Mouse (Mus musculus) large intestine, adult 2 months (tissue): ENCODE results near the gene Zrsr1. TPM values are rescaled to one million over a fixed set of nuclear protein-coding genes. Genes with fewer than 3 reads are reported as not detected.

Source experiments
- DNase-seq: peaks from one replicate; pipeline ENCODE4 v3.0.0-alpha.2; 2012; ENCODE audit warnings: low read depth, low spot score
- WGBS: fragments of 180-500 bp; shearing (Covaris S2); methylation state at CpG from one replicate; pipeline ENCODE4 v1.1.7; 2018; 5-methylcytosine and 5-hydroxymethylcytosine counted together
- polyA plus RNA-seq: library from polyadenylated mRNA; depleted of rRNA; stranded (reverse); fragments of >200 nt; gene quantifications from 2 replicates; pipeline ENCODE4 v1.2.3, GENCODE M21; 2012; rRNA removed

The Zrsr1 gene
- 1.4 and 2.2 TPM in 2 replicates for polyA plus RNA-seq

DNA sequence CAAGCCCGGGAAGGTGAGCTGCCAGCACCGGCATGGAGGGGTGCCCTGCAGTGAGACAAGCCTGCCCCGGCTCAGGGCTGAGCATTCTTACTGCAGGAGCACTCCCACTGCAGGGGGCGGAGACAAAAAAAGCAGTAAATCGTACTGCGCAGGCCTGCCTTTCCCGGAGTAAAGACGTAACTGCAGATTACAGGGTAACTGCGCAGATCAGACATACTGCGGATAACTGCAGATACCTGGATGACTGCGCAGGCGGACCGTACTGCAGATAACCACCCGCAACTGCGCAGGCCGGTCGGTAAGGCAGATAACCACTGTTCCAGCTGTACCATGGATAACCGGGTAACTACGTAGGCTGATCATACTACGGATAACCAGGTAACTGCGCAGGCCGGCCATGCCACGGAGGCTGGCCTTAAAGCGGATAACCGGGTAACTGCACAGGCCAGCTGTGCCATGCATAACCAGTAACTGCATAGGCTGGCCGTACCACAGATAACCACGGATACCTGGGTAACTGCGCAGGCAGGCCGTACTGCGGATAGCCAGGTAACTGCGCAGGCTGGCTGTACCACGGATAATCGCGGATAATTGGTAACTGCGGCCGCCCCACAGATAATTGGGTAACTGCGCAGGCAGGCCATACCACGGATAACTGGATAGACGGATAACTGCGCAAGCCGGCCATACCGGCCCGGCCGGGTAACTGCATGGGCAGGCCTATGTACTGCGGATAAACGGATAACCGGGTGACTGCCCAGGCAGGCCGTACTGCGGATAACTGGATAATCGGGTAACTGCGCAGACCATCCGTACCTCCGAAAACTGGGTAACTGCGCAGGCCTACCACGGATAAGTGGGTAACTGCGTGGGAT, at the start of gene Zrsr1:
Gene Zrsr1 (plus strand): TSS at position 171 of the 875 bp plus-strand sequence.
- 53% methylated on average over 56 of the region's 56 CpGs for WGBS
- DNase-seq, result no peak

DNA sequence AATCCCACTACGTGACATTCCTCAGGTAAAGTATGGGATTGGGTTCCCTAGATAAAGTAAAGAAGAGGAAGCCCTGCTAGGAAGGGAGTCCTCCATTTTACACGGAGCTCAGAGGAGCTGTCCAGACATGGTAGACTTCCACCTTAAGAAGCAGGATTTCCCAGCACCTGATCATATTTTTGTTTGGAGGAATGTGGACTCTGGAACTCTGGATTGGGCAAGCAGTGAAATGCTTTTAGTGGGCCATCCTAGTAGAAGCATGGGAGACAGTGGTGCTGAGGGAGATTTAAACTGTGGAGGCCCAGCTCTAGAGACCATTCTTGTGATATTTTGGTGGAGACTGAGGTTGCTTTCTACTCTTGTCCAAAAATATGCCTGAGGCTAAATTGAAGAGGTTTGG, 49.3 kb upstream of the Zrsr1 start:
- DNase-seq, result no peak
- WGBS, result 75% methylated on average over 2 of the region's 2 CpGs

- WGBS, result 89% methylated on average over 2 of the region's 2 CpGs
- no peak for DNase-seq
These were observed 48.2 kb upstream of the Zrsr1 start for GRCm38 (mm10) chr11:22923606-22924005.

GRCm38 (mm10) chr11:22928586-22929169, 43.1 kb upstream of the Zrsr1 start:
- WGBS, result 81% methylated on average over 8 of the region's 8 CpGs
- no peak for DNase-seq

- 79% methylated on average over 2 of the region's 2 CpGs for WGBS
- no peak for DNase-seq
These were observed 41.7 kb upstream of the Zrsr1 start for GRCm38 (mm10) chr11:22930129-22930528.

DNA sequence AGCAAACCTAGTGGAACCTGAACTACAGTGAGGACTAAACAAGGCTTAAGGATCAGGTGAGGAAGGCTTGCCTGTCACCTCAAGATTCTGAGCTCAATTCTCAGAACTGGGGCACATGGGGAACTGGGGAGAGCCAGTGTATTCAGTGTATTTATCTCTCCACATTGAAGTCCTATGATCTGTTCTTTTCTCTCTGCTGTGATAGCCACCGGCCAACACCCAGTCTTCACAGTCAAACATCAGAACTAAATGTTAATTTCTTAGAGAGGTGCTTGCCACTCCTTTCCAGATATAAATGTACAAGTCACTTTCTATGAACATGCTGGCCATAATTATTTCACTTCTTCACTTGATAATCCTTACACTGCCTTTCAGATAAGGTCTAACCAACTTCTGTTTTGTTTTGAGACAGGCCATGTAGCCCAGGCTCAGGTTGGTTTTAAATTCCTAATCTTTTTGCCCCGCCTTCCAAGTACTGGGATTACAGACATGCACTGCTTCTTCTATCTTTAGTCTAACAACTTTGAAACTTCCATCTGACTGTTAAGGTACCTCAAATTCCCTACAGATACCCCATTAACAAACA, 40.4 kb upstream of the Zrsr1 start:
- WGBS, result 95% methylated on average over 2 of the region's 2 CpGs
- DNase-seq, result no peak

GRCm38 (mm10) chr11:22932167-22932566, 39.6 kb upstream of the Zrsr1 start:
- DNase-seq, result no peak

DNA sequence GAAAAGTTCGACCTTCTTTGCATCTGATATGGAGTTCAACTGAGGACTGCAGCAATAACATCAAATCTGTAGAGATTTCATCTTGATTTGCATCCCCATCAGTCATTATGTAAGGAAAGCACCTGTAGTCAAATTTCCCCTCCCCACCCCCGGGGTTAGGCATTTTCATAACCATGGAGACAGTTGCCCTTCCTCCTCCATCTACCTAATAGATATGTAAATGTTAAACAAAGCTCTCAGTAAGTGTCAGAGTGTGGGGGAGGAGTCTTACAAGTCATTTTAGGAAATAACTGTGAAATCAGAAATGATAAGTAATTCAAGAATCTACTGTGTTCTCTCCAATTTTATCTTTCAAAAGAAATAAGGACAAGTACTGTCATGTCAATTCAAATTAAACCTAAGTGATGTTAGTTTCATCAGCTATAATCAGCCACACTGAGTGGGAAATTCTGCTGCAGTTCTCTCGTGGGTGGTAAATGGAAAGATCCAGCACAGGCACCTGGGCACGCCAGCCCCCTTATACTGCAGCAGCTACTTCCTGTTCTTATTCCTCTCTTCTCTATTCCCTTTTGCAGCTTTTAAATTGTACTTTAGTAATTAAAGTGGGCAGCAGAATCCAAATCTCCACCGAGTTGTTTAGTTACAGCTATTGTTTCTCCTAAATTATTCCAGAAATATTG, 35.2 kb upstream of the Zrsr1 start:
- no peak for DNase-seq
- WGBS, result 55% methylated on average over 5 of the region's 5 CpGs

GRCm38 (mm10) chr11:22937716-22938316, 34.0 kb upstream of the Zrsr1 start:
- 94% methylated on average over 4 of the region's 4 CpGs for WGBS

GRCm38 (mm10) chr11:22938983-22939382, 32.8 kb upstream of the Zrsr1 start:
- WGBS, result 88% methylated on average over 2 of the region's 2 CpGs
- DNase-seq, result no peak

More at GRCm38 (mm10) chr11:22937716-22938316, 34.0 kb upstream of the Zrsr1 start:
- no peak for DNase-seq

DNA sequence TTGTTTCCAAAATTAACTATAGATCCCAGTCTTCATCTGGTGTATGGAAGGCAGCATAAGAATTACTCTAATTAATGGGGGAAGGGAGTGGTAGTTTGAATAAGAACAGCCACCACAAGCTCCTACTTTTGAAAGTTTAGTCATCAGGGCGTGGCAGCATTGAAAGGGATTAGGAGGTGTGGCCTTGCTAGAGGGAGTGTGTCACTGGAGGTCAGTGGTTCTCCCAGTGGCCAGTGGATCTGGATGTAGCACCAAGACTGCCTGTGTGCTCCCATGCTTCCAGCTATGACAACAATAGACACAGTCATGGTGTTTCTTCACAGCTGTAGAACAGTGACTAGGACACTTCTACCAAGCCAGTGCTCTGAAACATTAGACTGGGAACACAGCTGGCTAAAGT, 22.7 kb upstream of the Zrsr1 start:
- no peak for DNase-seq
- 88% methylated on average over 1 of the region's 1 CpGs for WGBS

GRCm38 (mm10) chr11:22950131-22950530, 21.7 kb upstream of the Zrsr1 start:
- 93% methylated on average over 6 of the region's 6 CpGs for WGBS

DNA sequence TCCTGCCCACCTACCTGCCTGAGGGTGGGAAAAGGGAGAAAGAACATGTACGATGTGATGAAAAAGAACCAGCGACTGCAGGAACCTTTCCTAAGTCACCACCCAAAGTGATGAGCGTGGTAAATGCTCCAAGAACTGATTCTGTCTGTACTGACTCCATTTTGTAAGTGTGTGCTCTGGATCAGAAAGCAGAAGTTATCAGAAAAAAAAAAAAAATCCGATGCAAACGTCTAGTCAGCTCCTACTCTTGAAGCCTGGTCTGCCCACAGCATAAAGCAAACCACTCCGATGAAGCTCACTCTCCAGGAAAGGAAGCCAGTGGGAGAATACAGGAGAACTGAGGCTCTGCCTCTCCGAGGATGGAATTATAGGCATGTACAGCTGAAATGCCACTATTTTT, 19.1 kb upstream of the Zrsr1 start:
- DNase-seq, result no peak
- 90% methylated on average over 7 of the region's 7 CpGs for WGBS

More at GRCm38 (mm10) chr11:22950131-22950530, 21.7 kb upstream of the Zrsr1 start:
- DNase-seq, result no peak

DNA sequence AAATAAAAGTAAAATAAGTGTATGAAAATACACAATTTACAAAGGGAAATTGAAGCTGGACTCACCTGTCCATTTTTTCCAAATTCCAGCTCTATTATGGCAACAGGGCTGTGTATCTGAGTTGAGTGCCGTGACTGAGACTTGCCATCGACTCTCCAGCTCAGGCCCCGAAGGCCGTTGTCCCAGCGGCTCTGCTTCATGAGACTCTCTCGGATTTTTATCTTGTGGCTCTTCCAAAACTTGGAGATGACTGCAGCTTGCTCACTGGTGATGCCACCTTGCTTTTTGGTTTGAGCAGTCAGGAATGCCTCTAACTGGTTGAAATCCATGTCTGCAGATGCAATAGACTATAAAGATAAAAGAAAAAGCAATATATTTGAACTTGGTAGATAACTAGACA, 15.5 kb upstream of the Zrsr1 start:
- 96% methylated on average over 6 of the region's 6 CpGs for WGBS
- DNase-seq, result no peak

DNA sequence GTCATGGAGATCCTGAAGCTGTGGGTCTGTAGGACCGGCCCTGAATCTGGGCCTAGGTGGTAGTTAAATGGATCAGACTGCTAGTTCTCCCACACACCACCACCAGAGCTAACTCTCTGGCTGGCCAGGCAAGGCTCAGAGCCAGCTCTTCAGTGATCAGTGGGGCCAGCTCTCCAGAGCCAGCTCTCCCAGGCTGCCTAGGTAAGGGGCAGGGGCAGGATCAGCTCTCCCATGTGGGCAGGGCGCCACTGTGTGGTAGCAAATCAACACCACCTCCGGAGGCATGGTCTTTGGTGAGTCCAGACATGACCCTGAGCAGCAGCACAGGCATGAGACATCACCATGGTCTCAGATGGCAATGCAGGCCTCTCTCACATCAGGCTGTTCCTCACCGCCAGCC, 15.0 kb upstream of the Zrsr1 start:
- WGBS, result 73% methylated on average over 4 of the region's 4 CpGs
- DNase-seq, result no peak

DNA sequence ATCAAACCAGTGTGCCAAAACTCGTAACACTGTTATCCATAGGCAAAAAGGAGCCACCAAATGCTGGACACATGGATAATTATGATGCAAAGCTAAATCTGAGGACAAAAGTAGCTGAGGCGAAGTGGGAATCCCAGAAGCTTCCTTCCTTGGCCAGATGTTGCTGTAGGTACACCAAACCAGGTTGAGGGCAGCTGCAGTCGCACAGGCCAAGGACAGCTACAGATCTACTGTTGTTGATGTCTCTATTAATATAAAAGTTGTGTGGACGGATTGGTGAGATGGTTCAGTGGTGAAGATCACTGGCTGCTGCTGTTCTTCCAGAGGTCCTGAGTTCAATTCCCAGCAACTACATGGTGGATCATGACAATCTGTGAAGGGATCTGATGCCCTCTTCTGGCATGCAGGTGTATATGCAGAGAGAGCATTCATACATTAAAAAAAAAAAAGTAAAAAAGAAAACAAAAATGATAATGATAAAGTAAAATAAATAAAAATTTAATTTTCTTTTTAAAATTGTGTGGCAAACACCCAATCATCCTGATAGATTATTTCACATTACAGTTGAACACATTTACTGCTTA, 13.9 kb upstream of the Zrsr1 start:
- 94% methylated on average over 4 of the region's 4 CpGs for WGBS
- DNase-seq, result no peak

GRCm38 (mm10) chr11:22962101-22962500, 9.7 kb upstream of the Zrsr1 start:
- DNase-seq, result no peak
- WGBS, result 95% methylated on average over 1 of the region's 1 CpGs

DNA sequence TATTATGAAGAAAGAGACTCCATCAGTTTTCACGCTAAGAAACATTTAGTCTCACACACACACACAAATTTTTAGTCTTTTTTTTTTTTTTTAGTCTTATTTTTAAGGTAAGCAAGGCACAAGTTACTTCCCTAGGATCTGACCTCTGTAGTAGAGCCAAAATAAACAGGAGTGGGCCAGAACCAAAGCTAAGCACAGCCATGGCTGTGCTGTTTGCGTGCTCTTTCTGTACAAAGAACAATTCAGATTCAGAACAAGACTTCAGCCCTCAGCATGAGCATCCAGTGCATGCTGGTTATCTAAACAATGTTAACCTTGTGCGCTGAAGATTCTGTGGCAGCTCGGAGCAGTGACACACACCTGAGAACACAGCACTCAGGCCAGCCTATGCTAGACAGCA, 7.4 kb upstream of the Zrsr1 start:
- 56% methylated on average over 4 of the region's 4 CpGs for WGBS
- DNase-seq, result no peak

GRCm38 (mm10) chr11:22965503-22965902, 6.3 kb upstream of the Zrsr1 start:
- no peak for DNase-seq
- WGBS, result 84% methylated on average over 4 of the region's 4 CpGs

DNA sequence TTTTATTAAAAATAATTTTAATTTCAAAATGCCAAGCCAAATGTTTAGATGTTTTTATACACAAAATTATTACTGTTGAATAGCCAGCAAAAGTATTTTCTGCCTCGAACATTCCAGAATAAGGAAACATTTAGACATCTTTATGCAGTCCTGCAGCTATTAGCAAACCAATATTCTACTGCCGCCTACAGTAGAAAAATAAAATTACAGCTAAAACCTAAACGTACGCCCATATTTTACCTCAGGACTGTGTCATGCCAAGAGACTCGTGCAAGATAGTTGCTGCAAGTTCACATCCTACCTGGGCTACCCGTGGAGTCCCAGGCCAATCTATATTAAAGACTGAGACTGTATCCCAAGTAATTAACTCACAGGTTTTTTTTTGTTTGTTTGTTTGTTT, 2.3 kb upstream of the Zrsr1 start:
- 40% methylated on average over 6 of the region's 6 CpGs for WGBS
- DNase-seq, result no peak
